Mouse (Mus musculus) heart, embryonic 12.5 days (tissue): ENCODE data around the gene Efna1. TPM values are rescaled to one million over a fixed set of nuclear protein-coding genes. Genes with fewer than 3 reads are reported as not detected.
A peak's percentile ranks its signal among the peaks of the same experiment; 100 is the strongest.

ENCODE experiments used
- ATAC-seq: fragments of 200-750 bp; cut with Nextera tagmentation; 2 replicates; pipeline ENCODE4 v1.8.0; 2017; ENCODE audit warnings: moderate TSS enrichment, moderate library complexity; ENCODE audit not compliant: insufficient number of reproducible peaks, low FRiP score
- H3K27ac ChIP-seq: fragments of 300-500 bp; sonication (generic); 2 replicates; pipeline ENCODE4 v1.5.1; 2016; ENCODE audit warnings: mild to moderate bottlenecking, moderate library complexity; ENCODE audit not compliant: poor library complexity, severe bottlenecking
- H3K27me3 ChIP-seq: fragments of 300-500 bp; sonication (generic); replicated peaks from 2 replicates; pipeline ENCODE4 v1.6.1; 2016; ENCODE audit warnings: mild to moderate bottlenecking, moderate library complexity
- H3K36me3 ChIP-seq: fragments of 300-500 bp; sonication (generic); 2 replicates; pipeline ENCODE4 v1.6.1; 2016; ENCODE audit warnings: mild to moderate bottlenecking, moderate library complexity
- H3K4me1 ChIP-seq: fragments of 300-500 bp; sonication (generic); replicated peaks from 2 replicates; pipeline ENCODE4 v1.6.1; 2016; ENCODE audit warnings: mild to moderate bottlenecking
- H3K4me2 ChIP-seq: fragments of 300-500 bp; sonication (generic); 2 replicates; pipeline ENCODE4 v1.6.1; 2016; ENCODE audit warnings: mild to moderate bottlenecking, moderate library complexity
- H3K4me3 ChIP-seq: fragments of 300-500 bp; sonication (generic); 2 replicates; pipeline ENCODE4 v1.5.1; 2016; ENCODE audit warnings: mild to moderate bottlenecking
- H3K9ac ChIP-seq: fragments of 300-500 bp; sonication (generic); 2 replicates; pipeline ENCODE4 v1.6.1; 2016; ENCODE audit warnings: mild to moderate bottlenecking, moderate library complexity
- H3K9me3 ChIP-seq: fragments of 300-500 bp; sonication (generic); replicated peaks from 2 replicates; pipeline ENCODE4 v1.6.1; 2016; ENCODE audit warnings: mild to moderate bottlenecking, moderate library complexity
- WGBS: fragments of 180-500 bp; shearing (Covaris S2); methylation state at CpG from one replicate; pipeline ENCODE4 v1.1.7; 2016; 5-methylcytosine and 5-hydroxymethylcytosine counted together
- polyA plus RNA-seq: library from polyadenylated mRNA; unstranded; fragments of >200 nt; fragmentation: Nextera tagmentation; extraction: Ambion mirVana; gene quantifications from 2 replicates; pipeline ENCODE4 v1.2.1, GENCODE M21; 2016

Gene Efna1
- polyA plus RNA-seq: 27.0 and 31.0 TPM in 2 replicates

DNA sequence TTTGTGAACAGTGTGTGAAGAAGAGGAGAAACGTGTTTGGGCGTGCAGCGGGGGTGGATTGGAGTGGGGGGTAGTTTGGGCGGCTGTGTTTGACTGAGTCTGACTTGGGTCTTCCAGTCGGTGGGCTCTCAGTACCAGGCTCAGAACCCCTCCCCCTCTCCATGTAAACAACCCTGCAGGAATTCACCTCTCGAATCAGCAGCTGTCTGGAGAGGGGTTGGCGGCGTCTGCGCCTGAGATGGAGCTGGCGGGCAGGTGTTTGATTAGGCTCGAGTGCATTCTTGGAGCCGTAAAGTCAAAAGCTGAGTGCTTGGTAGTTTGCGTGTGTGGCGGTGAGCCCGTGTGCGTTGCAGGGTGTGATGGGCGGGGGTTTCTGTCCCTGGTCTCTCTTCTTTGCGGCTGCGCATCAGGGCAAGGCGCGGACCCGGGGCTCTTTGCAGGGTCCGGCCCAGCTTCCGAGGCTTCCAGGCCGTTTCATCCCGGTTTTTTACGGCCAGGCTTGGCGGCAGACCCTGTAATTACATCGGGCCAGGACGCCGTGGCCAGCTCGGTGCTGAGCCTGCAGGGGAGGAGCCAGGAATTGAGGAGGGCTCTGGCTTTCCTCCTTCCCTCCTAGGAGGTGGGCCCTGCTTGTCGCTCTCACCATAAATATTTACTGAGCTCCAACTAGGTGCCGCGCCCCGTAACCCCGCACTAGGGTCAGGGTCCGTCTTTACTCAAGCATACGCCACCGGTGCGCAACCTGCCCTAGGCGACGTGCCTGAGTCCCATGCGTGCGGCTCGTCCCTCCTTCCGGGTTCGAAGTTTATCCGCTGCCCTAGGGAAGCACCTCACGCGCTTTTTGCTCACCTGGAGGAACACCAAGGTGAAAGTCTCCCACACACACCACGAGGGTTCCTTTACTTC, at the start of gene Efna1:
Efna1 (minus strand) TSS at position 537 of the 906 bp plus-strand sequence.
- Histone ChIP-seq H3K27me3 (no peaks in the 10 kb centered on the region), H3K9ac (peak within 1 kb of the TSS; percentile 87), H3K9me3 (no peaks in the 10 kb centered on the region), H3K4me3 (peak within 1 kb of the TSS; percentile 64), H3K4me1 (peaks cover 44% of the 10 kb centered on the region), H3K4me2 (peak within 1 kb of the TSS; percentile 93), H3K27ac (peak within 1 kb of the TSS; percentile 91), H3K36me3 (peaks cover 4% of the 10 kb centered on the region)
- ATAC-seq: no peak
- under 1% methylated on average over 52 of the region's 52 CpGs for WGBS

DNA sequence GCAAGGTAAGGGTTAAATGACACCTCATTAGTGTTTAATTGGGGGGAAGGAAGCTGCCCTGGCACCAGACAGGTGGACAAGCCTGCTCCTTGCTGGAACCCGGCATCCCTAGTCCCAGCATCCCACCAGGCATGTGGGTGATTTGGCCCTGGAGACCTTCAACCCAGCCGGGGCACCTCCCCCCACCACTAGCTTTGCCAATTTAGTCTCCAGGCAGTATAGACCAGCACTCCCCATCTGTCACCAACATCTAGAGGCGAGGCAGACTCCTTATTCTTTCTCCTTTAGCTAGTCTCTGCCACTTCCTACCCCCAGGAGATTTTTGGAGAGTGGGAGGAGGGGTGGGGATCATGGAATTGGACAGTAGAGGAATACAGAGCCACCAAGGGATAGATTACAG, 49.4 kb upstream of the Efna1 start:
- Histone ChIP-seq H3K36me3 (peaks cover 23% of the 10 kb centered on the region), H3K9ac (no peak overlapping the region), H3K4me1 (peaks cover 22% of the 10 kb centered on the region; the same call in 1 of the 2 replicates), H3K4me2 (no peak overlapping the region), H3K4me3 (no peak overlapping the region), H3K27me3 (peaks cover 33% of the 10 kb centered on the region), H3K9me3 (no peaks in the 10 kb centered on the region), H3K27ac (no peak overlapping the region)
- no peak for ATAC-seq
- 45% methylated on average over 3 of the region's 3 CpGs for WGBS

GRCm38 (mm10) chr3:89328623-89329022, 47.7 kb upstream of the Efna1 start:
- peaks cover 41% of the 10 kb centered on the region for H3K27me3 ChIP-seq
- H3K4me2 ChIP-seq: no peak overlapping the region; the same call in 1 of the 2 replicates
- H3K9me3 ChIP-seq: no peaks in the 10 kb centered on the region
- H3K4me1 ChIP-seq: peaks cover 22% of the 10 kb centered on the region; the same call in 1 of the 2 replicates
- H3K27ac ChIP-seq: no peak overlapping the region
- peaks cover 7% of the 10 kb centered on the region for H3K36me3 ChIP-seq
- no peak overlapping the region for H3K4me3 ChIP-seq
- no peak for ATAC-seq
- H3K9ac ChIP-seq: no peak overlapping the region; the same call in 1 of the 2 replicates
- 11% methylated on average over 4 of the region's 4 CpGs for WGBS

DNA sequence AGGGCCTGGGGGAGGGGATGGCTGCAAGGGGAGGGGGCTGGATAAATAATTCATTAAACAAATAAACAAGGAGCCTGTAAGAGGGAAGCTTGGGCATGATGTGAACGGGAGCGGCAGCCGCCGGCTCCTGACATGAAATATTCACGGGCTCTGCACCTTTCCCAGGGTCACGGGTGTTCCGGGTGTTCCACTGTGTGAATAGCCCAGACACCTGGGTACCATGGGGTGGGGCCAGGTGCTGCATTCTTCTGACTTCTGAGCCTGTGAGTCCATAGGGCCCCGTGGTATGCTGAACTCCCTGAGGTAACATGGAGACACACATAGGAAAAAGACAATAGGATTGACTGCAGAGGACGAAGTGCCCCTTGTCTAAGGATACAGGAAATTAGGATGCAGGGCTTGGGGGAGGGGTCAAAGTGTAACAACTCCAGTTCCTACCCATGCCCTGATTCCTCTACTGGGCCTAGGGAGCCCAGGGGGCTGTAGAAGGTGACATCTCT, 46.5 kb upstream of the Efna1 start:
- no peaks in the 10 kb centered on the region for H3K36me3 ChIP-seq
- H3K27me3 ChIP-seq: peaks cover 43% of the 10 kb centered on the region
- H3K4me2 ChIP-seq: no peak overlapping the region
- ATAC-seq: no peak
- no peaks in the 10 kb centered on the region for H3K9me3 ChIP-seq
- H3K9ac ChIP-seq: no peak overlapping the region
- no peak overlapping the region for H3K4me3 ChIP-seq
- no peak overlapping the region for H3K27ac ChIP-seq
- 53% methylated on average over 9 of the region's 9 CpGs for WGBS
- peaks cover 21% of the 10 kb centered on the region for H3K4me1 ChIP-seq

DNA sequence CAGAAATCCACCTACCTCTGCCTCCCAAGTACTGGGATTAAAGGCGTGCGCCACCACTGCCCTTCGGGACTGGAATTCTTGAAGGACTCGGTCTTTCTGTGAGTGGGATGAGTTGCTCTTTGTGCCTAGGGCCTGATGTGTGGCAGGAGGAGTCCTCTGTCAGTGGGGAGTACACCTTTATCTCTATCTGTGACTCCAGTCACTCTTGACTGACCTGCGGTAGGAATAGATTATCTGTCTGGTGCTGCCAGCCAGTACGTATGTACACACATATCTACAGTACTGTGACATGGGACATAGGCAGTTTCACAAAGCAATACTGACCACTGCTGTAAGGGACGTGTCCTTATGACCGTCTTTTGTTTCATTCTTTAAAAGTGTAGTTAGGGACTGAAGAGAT, 44.9 kb upstream of the Efna1 start:
- no peaks in the 10 kb centered on the region for H3K9me3 ChIP-seq
- no peaks in the 10 kb centered on the region for H3K36me3 ChIP-seq
- no peak overlapping the region for H3K4me2 ChIP-seq
- no peak for ATAC-seq
- peaks cover 57% of the 10 kb centered on the region for H3K27me3 ChIP-seq
- no peak overlapping the region for H3K27ac ChIP-seq
- 80% methylated on average over 8 of the region's 8 CpGs for WGBS
- H3K4me1 ChIP-seq: peaks cover 29% of the 10 kb centered on the region
- no peak overlapping the region for H3K9ac ChIP-seq
- H3K4me3 ChIP-seq: no peak overlapping the region

GRCm38 (mm10) chr3:89322514-89323165, 41.7 kb upstream of the Efna1 start, which contains the start of gene Efna3:
Gene Efna3, minus strand, starts transcription at chr3:89322965.
- H3K9ac ChIP-seq: peak within 1 kb of the TSS; percentile 66
- under 1% methylated on average over 47 of the region's 53 CpGs for WGBS
- H3K27me3 ChIP-seq: peaks cover 72% of the 10 kb centered on the region
- no peaks in the 10 kb centered on the region for H3K9me3 ChIP-seq
- H3K4me3 ChIP-seq: peak within 1 kb of the TSS; percentile 62
- no peak within 1 kb of the TSS for H3K27ac ChIP-seq
- H3K4me1 ChIP-seq: peaks cover 38% of the 10 kb centered on the region
- peak; percentile 40 for ATAC-seq
- no peaks in the 10 kb centered on the region for H3K36me3 ChIP-seq
- H3K4me2 ChIP-seq: peak within 1 kb of the TSS; percentile 94

- peaks cover 38% of the 10 kb centered on the region for H3K4me1 ChIP-seq
- H3K27ac ChIP-seq: no peak overlapping the region
Measured at GRCm38 (mm10) chr3:89322131-89322500, 41.2 kb upstream of the Efna1 start.

GRCm38 (mm10) chr3:89321183-89322130, 40.5 kb upstream of the Efna1 start:
- Histone ChIP-seq H3K9me3 (no peaks in the 10 kb centered on the region), H3K27ac (no peak overlapping the region), H3K4me3 (peak overlapping the region; percentile 62), H3K9ac (peak overlapping the region; percentile 66), H3K4me1 (peaks cover 40% of the 10 kb centered on the region), H3K4me2 (peak overlapping the region; percentile 94), H3K27me3 (peaks cover 77% of the 10 kb centered on the region), H3K36me3 (no peaks in the 10 kb centered on the region)
- ATAC-seq: no peak
- under 1% methylated on average over 61 of the region's 66 CpGs for WGBS

More at GRCm38 (mm10) chr3:89322131-89322500, 41.2 kb upstream of the Efna1 start:
- Histone ChIP-seq H3K36me3 (no peaks in the 10 kb centered on the region), H3K9ac (peak overlapping the region; percentile 66), H3K4me2 (peak overlapping the region; percentile 94), H3K9me3 (no peaks in the 10 kb centered on the region), H3K27me3 (peaks cover 75% of the 10 kb centered on the region), H3K4me3 (peak overlapping the region; percentile 62)
- ATAC-seq: peak; percentile 12; the same call in 1 of the 2 replicates
- under 1% methylated on average over 14 of the region's 14 CpGs for WGBS

GRCm38 (mm10) chr3:89320581-89321182, 39.7 kb upstream of the Efna1 start:
- Histone ChIP-seq H3K27me3 (peaks cover 78% of the 10 kb centered on the region), H3K9ac (peak overlapping the region; percentile 66), H3K4me3 (peak overlapping the region; percentile 62), H3K4me1 (peaks cover 48% of the 10 kb centered on the region), H3K4me2 (peak overlapping the region; percentile 94), H3K36me3 (no peaks in the 10 kb centered on the region), H3K27ac (no peak overlapping the region), H3K9me3 (no peaks in the 10 kb centered on the region)
- no peak for ATAC-seq
- under 1% methylated on average over 41 of the region's 41 CpGs for WGBS
